Mouse (Mus musculus): ENCODE data around the gene Kif1c. TPM values are rescaled to one million over a fixed set of nuclear protein-coding genes. Genes with fewer than 3 reads are reported as not detected.

The Kif1c gene
- total and polyA plus RNA-seq, 3 experiments: 19.8 to 21.7 TPM; not detected in 1

DNA sequence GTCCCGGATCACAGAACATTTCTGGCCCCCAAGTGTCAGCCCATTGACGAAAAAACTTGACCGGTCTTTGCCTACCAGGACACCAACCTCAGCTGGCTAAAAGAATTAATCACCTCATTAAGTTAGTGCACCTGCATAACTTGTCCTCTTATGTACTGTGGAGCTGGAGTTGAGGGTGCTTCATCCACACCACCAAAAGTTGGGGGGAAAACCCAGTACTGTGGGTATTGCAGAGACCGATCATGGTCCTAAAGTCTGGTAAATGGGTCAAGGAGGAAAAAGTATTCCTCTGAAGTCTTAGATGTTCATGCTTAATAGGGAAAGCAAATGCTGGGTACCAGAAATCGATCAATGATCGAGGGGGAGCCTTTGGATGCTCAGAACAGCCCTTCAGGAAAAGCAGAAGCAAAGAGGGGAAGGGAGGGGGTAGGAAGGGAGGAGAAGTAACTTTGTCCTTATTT is 47.4 kb upstream of the Kif1c start:
- Histone ChIP-seq H3K27ac (ENCODE audit: control insufficient read depth, low read depth, low read length) (peak overlapping the region; percentile 73), H3K9ac (ENCODE audit: control insufficient read depth, low read depth, low read length, poor library complexity, severe bottlenecking) (peak overlapping the region; percentile 99), H3K4me3 (ENCODE audit: control insufficient read depth in 1 of 2, insufficient read depth in 1 of 2, low read depth in 2 of 2, low read length in 2 of 2) (peak overlapping the region; percentile 96 to 98), H3K79me2 (ENCODE audit: control insufficient read depth, insufficient read depth, low read length, poor library complexity) (peaks cover 71% of the 10 kb centered on the region), H3K27me3 (ENCODE audit: control insufficient read depth in 1 of 2, insufficient read depth in 2 of 2, low read length in 2 of 2) (no peaks in the 10 kb centered on the region), H3K9me3 (replicated peaks; ENCODE audit: insufficient read depth, low read length) (no peaks in the 10 kb centered on the region), H3K4me1 (ENCODE audit: control insufficient read depth in 1 of 2, insufficient read depth in 2 of 2, low read length in 2 of 2) (peaks cover 14 to 54% of the 10 kb centered on the region in 2 experiments), H3K36me3 (ENCODE audit: control insufficient read depth in 1 of 2, insufficient read depth in 2 of 2, low read length in 2 of 2) (peaks cover 17 to 54% of the 10 kb centered on the region in 2 experiments)
- peak; percentile 85 for DNase-seq (ENCODE audit: low read depth, low spot score)
- TF ChIP-seq USF1 (IDR thresholded peaks at IDR 0.05; ENCODE audit: low read depth, low read length) (no peak), RCOR1 (IDR thresholded peaks at IDR 0.05; ENCODE audit: low read depth, low read length) (no peak), RAD21 (IDR thresholded peaks at IDR 0.05; ENCODE audit: low read depth, low read length) (no peak), KAT2A (conservative IDR thresholded peaks at IDR 0.05; ENCODE audit: low read depth, low read length) (no peak), POLR2AphosphoS2 (IDR thresholded peaks at IDR 0.05; ENCODE audit: low read length) (no peak; the same call in 1 of the 2 replicates), TCF12 (IDR thresholded peaks at IDR 0.05; ENCODE audit: low read depth, low read length) (no peak; the same call in 1 of the 2 replicates), POLR2AphosphoS5 (IDR thresholded peaks at IDR 0.05; ENCODE audit: borderline replicate concordance, low read depth, low read length) (no peak), NELFE (IDR thresholded peaks at IDR 0.05; ENCODE audit: low read depth, low read length) (no peak), POLR2A (IDR thresholded peaks at IDR 0.05; ENCODE audit: control insufficient read depth in 1 of 2, insufficient read depth in 1 of 2, low read depth in 1 of 2, low read length in 2 of 2, poor library complexity in 1 of 2) (no peak), JUND (IDR thresholded peaks at IDR 0.05; ENCODE audit: low read depth, low read length) (no peak), USF2 (IDR thresholded peaks at IDR 0.05; ENCODE audit: borderline replicate concordance in 1 of 2, insufficient read depth in 1 of 2, low read depth in 1 of 2, low read length in 2 of 2) (no peak), CHD2 (IDR thresholded peaks at IDR 0.05; ENCODE audit: low read length) (no peak; the same call in 1 of the 2 replicates), ZC3H11A (IDR thresholded peaks at IDR 0.05; ENCODE audit: low read depth, low read length) (no peak), CHD1 (IDR thresholded peaks at IDR 0.05; ENCODE audit: low read depth, low read length) (no peak), EP300 (IDR thresholded peaks at IDR 0.05; ENCODE audit: low read depth in 1 of 2, low read length in 2 of 2) (peak in 1 of 2 experiments; percentile 23; a peak in 2 of 4 replicates), E2F4 (IDR thresholded peaks at IDR 0.05; ENCODE audit: borderline replicate concordance, low read depth, low read length) (no peak), UBTF (IDR thresholded peaks at IDR 0.05; ENCODE audit: borderline replicate concordance, insufficient read depth, low read depth, low read length) (no peak), GABPA (IDR thresholded peaks at IDR 0.05; ENCODE audit: low read depth, low read length) (no peak), TAL1 (IDR thresholded peaks at IDR 0.05; ENCODE audit: low read length) (no peak), CTCF (IDR thresholded peaks at IDR 0.05 in 2 of 3, conservative IDR thresholded peaks at IDR 0.05 in 1 of 3; ENCODE audit: control insufficient read depth in 1 of 3, insufficient read depth in 1 of 3, low read depth in 2 of 3, low read length in 3 of 3, poor library complexity in 1 of 3, severe bottlenecking in 1 of 3) (no peak), ZKSCAN1 (IDR thresholded peaks at IDR 0.05; ENCODE audit: low read depth, low read length) (no peak), MAZ (IDR thresholded peaks at IDR 0.05; ENCODE audit: low read depth, low read length) (peak; percentile 74), ETS1 (IDR thresholded peaks at IDR 0.05; ENCODE audit: low read depth, low read length) (no peak), TBP (IDR thresholded peaks at IDR 0.05; ENCODE audit: low read depth, low read length) (no peak), GATA1 (IDR thresholded peaks at IDR 0.05; ENCODE audit: low read depth, low read length) (no peak), HCFC1 (IDR thresholded peaks at IDR 0.05; ENCODE audit: low read depth, low read length) (no peak), SIN3A (IDR thresholded peaks at IDR 0.05; ENCODE audit: low read length) (no peak), ELF1 (IDR thresholded peaks at IDR 0.05; ENCODE audit: low read depth, low read length) (no peak), BHLHE40 (IDR thresholded peaks at IDR 0.05; ENCODE audit: borderline replicate concordance, low read depth, low read length) (no peak), ZMIZ1 (IDR thresholded peaks at IDR 0.05; ENCODE audit: low read depth, low read length) (peak; percentile 17; the same call in 1 of the 2 replicates), MYB (IDR thresholded peaks at IDR 0.05; ENCODE audit: low read depth, low read length) (no peak), MAFK (IDR thresholded peaks at IDR 0.05; ENCODE audit: borderline replicate concordance, low read depth, low read length) (no peak), MEF2A (IDR thresholded peaks at IDR 0.05; ENCODE audit: extremely low read depth, insufficient replicate concordance, low read depth, low read length, poor library complexity, severe bottlenecking) (no peak), ZNF384 (IDR thresholded peaks at IDR 0.05; ENCODE audit: low read depth, low read length) (no peak), SMC3 (IDR thresholded peaks at IDR 0.05; ENCODE audit: low read depth, low read length) (0 out of 2 replicates have a peak, but pooled peaks have one; percentile 3), NRF1 (IDR thresholded peaks at IDR 0.05; ENCODE audit: insufficient read depth, low read depth, low read length, poor library complexity, severe bottlenecking) (no peak), MYC (IDR thresholded peaks at IDR 0.05; ENCODE audit: low read depth, low read length) (0 out of 2 replicates have a peak, but pooled peaks have one; percentile 10)
